Mouse (Mus musculus): ENCODE results near the gene Mapt. TPM values are rescaled to one million over a fixed set of nuclear protein-coding genes. Genes with fewer than 3 reads are reported as not detected.

Gene Mapt
- polyA plus RNA-seq, 1 experiment, result 8.0 TPM

- TF ChIP-seq TCF3 (IDR thresholded peaks at IDR 0.05; ENCODE audit: insufficient read length, low read depth) (no peak), POLR2AphosphoS2 (IDR thresholded peaks at IDR 0.05; ENCODE audit: insufficient read length, low read depth) (no peak), MYOG (IDR thresholded peaks at IDR 0.05; ENCODE audit: control insufficient read depth in 1 of 3, insufficient read depth in 1 of 3, insufficient read length in 2 of 3, low read depth in 2 of 3) (peak in 1 of 3 experiments; percentile 8), SRF (IDR thresholded peaks at IDR 0.05; ENCODE audit: control insufficient read depth, insufficient read length, low read depth) (no peak), CEBPB (IDR thresholded peaks at IDR 0.05; ENCODE audit: insufficient read depth, poor library complexity, severe bottlenecking) (0 out of 2 replicates have a peak, but pooled peaks have one; percentile 59)
Observed at GRCm38 (mm10) chr11:104289199-104290031, 58.2 kb downstream of the Mapt start.

GRCm38 (mm10) chr11:104292443-104293220, 61.4 kb downstream of the Mapt start:
- no peak for TF ChIP-seq TCF12 (IDR thresholded peaks at IDR 0.05; ENCODE audit: insufficient read depth, poor library complexity, severe bottlenecking)
- H3K27me3 ChIP-seq (ENCODE audit: control insufficient read depth, insufficient read depth, insufficient read length), result no peaks in the 10 kb centered on the region
- H3ac ChIP-seq (ENCODE audit: control insufficient read depth, insufficient read length), result no peak overlapping the region
- no peak overlapping the region for H3K4me2 ChIP-seq (ENCODE audit: low read depth)
- no peaks in the 10 kb centered on the region for H3K36me3 ChIP-seq (ENCODE audit: control insufficient read depth, insufficient read depth)
- no peaks in the 10 kb centered on the region for H3K79me2 ChIP-seq (ENCODE audit: control insufficient read depth, insufficient read depth)
- H3K4me3 ChIP-seq, result no peak overlapping the region

More at GRCm38 (mm10) chr11:104289199-104290031, 58.2 kb downstream of the Mapt start:
- H3K36me3 ChIP-seq (ENCODE audit: control insufficient read depth, insufficient read depth), result no peaks in the 10 kb centered on the region
- no peaks in the 10 kb centered on the region for H3K27me3 ChIP-seq (ENCODE audit: control insufficient read depth, insufficient read depth, insufficient read length)
- H3ac ChIP-seq (ENCODE audit: control insufficient read depth, insufficient read length), result no peak overlapping the region
- H3K4me2 ChIP-seq (ENCODE audit: low read depth), result peak overlapping the region; percentile 43
- no peaks in the 10 kb centered on the region for H3K79me2 ChIP-seq (ENCODE audit: control insufficient read depth, insufficient read depth)
- H3K4me3 ChIP-seq, result no peak overlapping the region

GRCm38 (mm10) chr11:104293241-104293640, 62.1 kb downstream of the Mapt start:
- TF ChIP-seq SRF (IDR thresholded peaks at IDR 0.05; ENCODE audit: control insufficient read depth, insufficient read length, low read depth) (no peak), TCF12 (IDR thresholded peaks at IDR 0.05; ENCODE audit: insufficient read depth, poor library complexity, severe bottlenecking) (no peak), POLR2A (IDR thresholded peaks at IDR 0.05; ENCODE audit: insufficient read length, low read depth) (no peak), MYOG (IDR thresholded peaks at IDR 0.05; ENCODE audit: control insufficient read depth in 1 of 3, insufficient read depth in 1 of 3, insufficient read length in 2 of 3, low read depth in 2 of 3) (no peak)
- no peaks in the 10 kb centered on the region for H3K27me3 ChIP-seq (ENCODE audit: control insufficient read depth, insufficient read depth, insufficient read length)
- H3K4me2 ChIP-seq (ENCODE audit: low read depth), result no peak overlapping the region
- H3K79me2 ChIP-seq (ENCODE audit: control insufficient read depth, insufficient read depth), result no peaks in the 10 kb centered on the region
- no peak overlapping the region for H3ac ChIP-seq (ENCODE audit: control insufficient read depth, insufficient read length)
- H3K4me3 ChIP-seq, result no peak overlapping the region
- no peaks in the 10 kb centered on the region for H3K36me3 ChIP-seq (ENCODE audit: control insufficient read depth, insufficient read depth)

GRCm38 (mm10) chr11:104295145-104295544, 64.0 kb downstream of the Mapt start:
- Histone ChIP-seq H3K79me2 (ENCODE audit: control insufficient read depth, insufficient read depth) (no peaks in the 10 kb centered on the region), H3K36me3 (ENCODE audit: control insufficient read depth, insufficient read depth) (no peaks in the 10 kb centered on the region), H3ac (ENCODE audit: control insufficient read depth, insufficient read length) (no peak overlapping the region), H3K4me3 (no peak overlapping the region), H3K27me3 (ENCODE audit: control insufficient read depth, insufficient read depth, insufficient read length) (no peaks in the 10 kb centered on the region), H3K4me2 (ENCODE audit: low read depth) (no peak overlapping the region)
- TF ChIP-seq E2F4 (IDR thresholded peaks at IDR 0.05; ENCODE audit: insufficient read depth) (no peak), TCF3 (IDR thresholded peaks at IDR 0.05; ENCODE audit: insufficient read length, low read depth) (no peak), CEBPB (IDR thresholded peaks at IDR 0.05; ENCODE audit: insufficient read depth, poor library complexity, severe bottlenecking) (no peak), POLR2AphosphoS2 (IDR thresholded peaks at IDR 0.05; ENCODE audit: insufficient read length, low read depth) (no peak)

- no peak for TF ChIP-seq MYOG (IDR thresholded peaks at IDR 0.05; ENCODE audit: control insufficient read depth in 1 of 3, insufficient read depth in 1 of 3, insufficient read length in 2 of 3, low read depth in 2 of 3)
- peak in 1 of 3 experiments; percentile 17 for TF ChIP-seq MYOD1 (IDR thresholded peaks at IDR 0.05; ENCODE audit: control insufficient read depth in 1 of 3, insufficient read length in 2 of 3, low read depth in 2 of 3)
- H3K4me3 ChIP-seq, result no peak overlapping the region
- H3K79me2 ChIP-seq (ENCODE audit: control insufficient read depth, insufficient read depth), result no peaks in the 10 kb centered on the region
- H3K27me3 ChIP-seq (ENCODE audit: control insufficient read depth, insufficient read depth, insufficient read length), result no peaks in the 10 kb centered on the region
- peak overlapping the region; percentile 36 for H3K4me2 ChIP-seq (ENCODE audit: low read depth)
- H3ac ChIP-seq (ENCODE audit: control insufficient read depth, insufficient read length), result no peak overlapping the region
- no peaks in the 10 kb centered on the region for H3K36me3 ChIP-seq (ENCODE audit: control insufficient read depth, insufficient read depth)
Observed at GRCm38 (mm10) chr11:104295656-104296055, 64.5 kb downstream of the Mapt start.

- Histone ChIP-seq H3ac (ENCODE audit: control insufficient read depth, insufficient read length) (no peak overlapping the region), H3K4me3 (no peak overlapping the region), H3K27me3 (ENCODE audit: control insufficient read depth, insufficient read depth, insufficient read length) (no peaks in the 10 kb centered on the region), H3K79me2 (ENCODE audit: control insufficient read depth, insufficient read depth) (no peaks in the 10 kb centered on the region), H3K36me3 (ENCODE audit: control insufficient read depth, insufficient read depth) (no peaks in the 10 kb centered on the region), H3K4me2 (ENCODE audit: low read depth) (no peak overlapping the region)
- TF ChIP-seq SRF (IDR thresholded peaks at IDR 0.05; ENCODE audit: control insufficient read depth, insufficient read length, low read depth), result no peak
- no peak for TF ChIP-seq REST (IDR thresholded peaks at IDR 0.05; ENCODE audit: insufficient read depth, insufficient read length)
- no peak for TF ChIP-seq TCF12 (IDR thresholded peaks at IDR 0.05; ENCODE audit: insufficient read depth, poor library complexity, severe bottlenecking)
- no peak for TF ChIP-seq USF1 (IDR thresholded peaks at IDR 0.05; ENCODE audit: low read depth)
- no peak for TF ChIP-seq MYOD1 (IDR thresholded peaks at IDR 0.05; ENCODE audit: control insufficient read depth in 1 of 3, insufficient read length in 2 of 3, low read depth in 2 of 3)
Observed at GRCm38 (mm10) chr11:104297671-104298070, 66.5 kb downstream of the Mapt start.
